Mouse (Mus musculus) bone marrow macrophage, adult 2 months (primary cell): Measurements from ENCODE around the gene Stub1. TPM values are rescaled to one million over a fixed set of nuclear protein-coding genes. Genes with fewer than 3 reads are reported as not detected.

Experiments
- H3K27ac ChIP-seq: 2 replicates; pipeline ENCODE4 v1.5.1; 2012; ENCODE audit warnings: low read depth, low read length; ENCODE audit not compliant: insufficient read depth
- H3K4me1 ChIP-seq: 2 replicates; pipeline ENCODE4 v1.6.1; 2012; ENCODE audit warnings: low read length; ENCODE audit not compliant: control insufficient read depth, insufficient read depth
- H3K4me3 ChIP-seq: 2 replicates; pipeline ENCODE4 v1.5.1; 2012; ENCODE audit warnings: mild to moderate bottlenecking, low read length, moderate library complexity; ENCODE audit not compliant: insufficient read depth
- CTCF ChIP-seq: IDR thresholded peaks from 2 replicates; pipeline ENCODE4 v1.5.1; 2012; ENCODE audit warnings: low read depth, mild to moderate bottlenecking, low read length, moderate library complexity
- POLR2A ChIP-seq: IDR thresholded peaks from 2 replicates; pipeline ENCODE4 v1.6.1; 2012; ENCODE audit warnings: mild to moderate bottlenecking, low read depth, low read length, borderline replicate concordance
- polyA plus RNA-seq: library from polyadenylated mRNA; stranded (reverse); fragments of >200 nt; gene quantifications from 2 replicates; pipeline ENCODE4 v1.2.4, GENCODE M21; 2012; ENCODE audit not compliant: missing spikeins, insufficient read depth, insufficient read length

The Stub1 gene
- polyA plus RNA-seq, 1 experiment: 84.9 TPM

- Histone ChIP-seq H3K4me3 (peak within 1 kb of the TSS; percentile 68), H3K27ac (peak within 1 kb of the TSS; percentile 84), H3K4me1 (peaks cover 23% of the 10 kb centered on the region)
- no peak for TF ChIP-seq CTCF
- TF ChIP-seq POLR2A: no peak
Measured at GRCm38 (mm10) chr17:25792615-25793014, 40.6 kb downstream of the Stub1 start, which contains the start of gene Fam173a. Gene Fam173a, minus strand, starts transcription at chr17:25792901.

- Histone ChIP-seq H3K4me3 (peak overlapping the region; percentile 68), H3K4me1 (peaks cover 19% of the 10 kb centered on the region), H3K27ac (peak overlapping the region; percentile 84)
- TF ChIP-seq POLR2A: no peak
- TF ChIP-seq CTCF: no peak
Measured at GRCm38 (mm10) chr17:25791843-25792527, 41.2 kb downstream of the Stub1 start.

GRCm38 (mm10) chr17:25791320-25791842, 41.8 kb downstream of the Stub1 start:
- no peak for TF ChIP-seq POLR2A
- TF ChIP-seq CTCF: no peak
- peak overlapping the region; percentile 84; the same call in 1 of the 2 replicates for H3K27ac ChIP-seq
- H3K4me3 ChIP-seq: peak overlapping the region; percentile 68
- peaks cover 19% of the 10 kb centered on the region for H3K4me1 ChIP-seq

GRCm38 (mm10) chr17:25786781-25787504, 46.3 kb downstream of the Stub1 start:
- Histone ChIP-seq H3K4me3 (no peak overlapping the region), H3K27ac (no peak overlapping the region), H3K4me1 (peaks cover 15% of the 10 kb centered on the region)
- TF ChIP-seq CTCF (no peak), POLR2A (no peak)

GRCm38 (mm10) chr17:25786280-25786679, 46.9 kb downstream of the Stub1 start, which contains the start of gene Ccdc78:
Gene Ccdc78, plus strand, starts transcription at chr17:25786580.
- no peak within 1 kb of the TSS for H3K27ac ChIP-seq

GRCm38 (mm10) chr17:25785281-25785745, 47.9 kb downstream of the Stub1 start, which contains the start of gene Haghl:
Gene Haghl, minus strand, starts transcription at chr17:25785673.
- H3K4me3 ChIP-seq: peak within 1 kb of the TSS; percentile 68
- H3K27ac ChIP-seq: peak within 1 kb of the TSS; percentile 32
- TF ChIP-seq CTCF (no peak), POLR2A (no peak)
- H3K4me1 ChIP-seq: peaks cover 8% of the 10 kb centered on the region

More at GRCm38 (mm10) chr17:25786280-25786679, 46.9 kb downstream of the Stub1 start, which contains the start of gene Ccdc78:
- H3K4me1 ChIP-seq: peaks cover 13% of the 10 kb centered on the region
- no peak for TF ChIP-seq CTCF
- no peak for TF ChIP-seq POLR2A
- H3K4me3 ChIP-seq: peak within 1 kb of the TSS; percentile 68

GRCm38 (mm10) chr17:25783861-25784574, 49.2 kb downstream of the Stub1 start:
- TF ChIP-seq POLR2A: no peak
- no peak for TF ChIP-seq CTCF
- H3K27ac ChIP-seq: no peak overlapping the region
- H3K4me3 ChIP-seq: peak overlapping the region; percentile 68
- peaks cover 8% of the 10 kb centered on the region for H3K4me1 ChIP-seq

GRCm38 (mm10) chr17:25783086-25783485, 50.1 kb downstream of the Stub1 start:
- Histone ChIP-seq H3K4me3 (no peak overlapping the region), H3K27ac (no peak overlapping the region), H3K4me1 (peaks cover 8% of the 10 kb centered on the region)
- TF ChIP-seq CTCF (no peak), POLR2A (no peak)

- TF ChIP-seq POLR2A: no peak
- no peak for TF ChIP-seq CTCF
- Histone ChIP-seq H3K4me1 (peaks cover 8% of the 10 kb centered on the region), H3K4me3 (no peak overlapping the region), H3K27ac (no peak overlapping the region)
Measured at GRCm38 (mm10) chr17:25781339-25781738, 51.9 kb downstream of the Stub1 start.

Other genes starting within 250 kb of the Stub1 start
- gene Gng13, start 116.2 kb downstream of the Stub1 start, polyA plus RNA-seq: not detected in 2 replicates
- gene Chtf18, start 106.0 kb downstream of the Stub1 start, polyA plus RNA-seq: 7.4 and 14.1 TPM in 2 replicates
- gene Rpusd1, start 105.7 kb downstream of the Stub1 start, polyA plus RNA-seq: 10.1 and 10.2 TPM in 2 replicates
- not detected in 2 replicates for gene Mslnl, start 97.4 kb downstream of the Stub1 start, polyA plus RNA-seq
- gene Msln, start 79.0 kb downstream of the Stub1 start, polyA plus RNA-seq: not detected in 2 replicates
- 36.9 and 40.9 TPM in 2 replicates for gene Narfl, start 59.6 kb downstream of the Stub1 start, polyA plus RNA-seq
- 30.4 and 31.0 TPM in 2 replicates for gene Haghl, start 47.7 kb downstream of the Stub1 start, polyA plus RNA-seq
- gene Ccdc78, start 46.8 kb downstream of the Stub1 start, polyA plus RNA-seq: not detected in 2 replicates
- 64.5 and 70.6 TPM in 2 replicates for gene Fam173a, start 40.5 kb downstream of the Stub1 start, polyA plus RNA-seq
- gene AC134908.4, start 37.7 kb downstream of the Stub1 start, polyA plus RNA-seq: not detected in 2 replicates
- gene Metrn, start 36.3 kb downstream of the Stub1 start, polyA plus RNA-seq: 13.1 and 14.6 TPM in 2 replicates
- not detected in 2 replicates for gene Fbxl16, start 24.3 kb downstream of the Stub1 start, polyA plus RNA-seq
- 11.9 and 14.0 TPM in 2 replicates for gene Wdr24, start 9.8 kb downstream of the Stub1 start, polyA plus RNA-seq
- gene Jmjd8, start 4.5 kb downstream of the Stub1 start, polyA plus RNA-seq: 16.3 and 18.0 TPM in 2 replicates
- 1.6 and 3.7 TPM in 2 replicates for gene Rhbdl1, start 3.9 kb upstream of the Stub1 start, polyA plus RNA-seq
- 1.5 TPM in 1 of 2 replicates, not detected in the other for gene Gm20683, start 8.4 kb upstream of the Stub1 start, polyA plus RNA-seq
- gene Rhot2, start 11.4 kb upstream of the Stub1 start, polyA plus RNA-seq: 30.8 and 35.1 TPM in 2 replicates
- gene Wdr90, start 28.1 kb upstream of the Stub1 start, polyA plus RNA-seq: 11.7 and 13.1 TPM in 2 replicates
- gene Mcrip2, start 35.4 kb upstream of the Stub1 start, polyA plus RNA-seq: 10.3 and 16.6 TPM in 2 replicates
- gene Mettl26, start 41.7 kb upstream of the Stub1 start, polyA plus RNA-seq: 16.1 and 17.0 TPM in 2 replicates
- 0.84 and 1.4 TPM in 2 replicates for gene Wfikkn1, start 47.5 kb upstream of the Stub1 start, polyA plus RNA-seq
- 30.0 and 32.8 TPM in 2 replicates for gene Rab40c, start 86.3 kb upstream of the Stub1 start, polyA plus RNA-seq
- 51.1 and 53.4 TPM in 2 replicates for gene Pigq, start 111.5 kb upstream of the Stub1 start, polyA plus RNA-seq
- gene Nhlrc4, start 111.6 kb upstream of the Stub1 start, polyA plus RNA-seq: not detected in 2 replicates
- gene A930017K11Rik, start 119.2 kb upstream of the Stub1 start, polyA plus RNA-seq: not detected in 2 replicates
- 12.1 and 12.7 TPM in 2 replicates for gene Capn15, start 152.4 kb upstream of the Stub1 start, polyA plus RNA-seq
- gene Rab11fip3, start 236.2 kb upstream of the Stub1 start, polyA plus RNA-seq: 7.9 and 8.3 TPM in 2 replicates